Mouse (Mus musculus): ENCODE measurements around the gene Arid1b. TPM values are rescaled to one million over a fixed set of nuclear protein-coding genes. Genes with fewer than 3 reads are reported as not detected.

The Arid1b gene
- polyA plus RNA-seq, 1 experiment = 13.3 TPM

- H3K4me3 ChIP-seq (replicated peaks) = no peak overlapping the region
- no peaks in the 10 kb centered on the region for H3K9me3 ChIP-seq
- peaks cover 72% of the 10 kb centered on the region for H3K36me3 ChIP-seq (replicated peaks; ENCODE audit: low read length)
- H3K4me1 ChIP-seq = peaks cover 94% of the 10 kb centered on the region
- TF ChIP-seq FLI1 (IDR thresholded peaks at IDR 0.05; ENCODE audit: low read length) (no peak), GATA1 (IDR thresholded peaks at IDR 0.05; ENCODE audit: borderline replicate concordance, low read length) (no peak)
- H3K27me3 ChIP-seq (replicated peaks) = no peaks in the 10 kb centered on the region
Measured at GRCm38 (mm10) chr17:5329478-5329877, 335.3 kb downstream of the Arid1b start.

DNA sequence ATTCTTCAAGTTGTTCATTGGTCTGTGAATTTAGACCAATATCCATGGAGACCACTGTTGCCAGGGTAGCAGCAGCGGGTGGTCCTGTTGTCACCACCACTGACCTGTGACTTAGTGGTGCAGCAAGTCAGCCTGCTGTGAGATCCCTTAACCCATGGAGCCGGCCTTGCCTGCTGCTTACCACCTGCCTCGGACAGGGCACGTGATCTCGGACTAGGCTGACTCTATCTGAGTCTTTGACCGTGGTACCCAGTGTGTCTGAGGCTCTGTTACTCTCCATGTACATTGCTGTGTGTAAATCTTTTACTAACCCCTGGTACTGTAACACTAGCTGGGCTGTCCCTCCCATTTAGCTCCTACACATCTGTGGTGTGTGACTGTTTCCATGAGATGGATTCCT, 335.9 kb downstream of the Arid1b start:
- H3K4me1 ChIP-seq = peaks cover 91% of the 10 kb centered on the region
- no peaks in the 10 kb centered on the region for H3K27me3 ChIP-seq (replicated peaks)
- TF ChIP-seq FLI1 (IDR thresholded peaks at IDR 0.05; ENCODE audit: low read length) (no peak), GATA1 (IDR thresholded peaks at IDR 0.05; ENCODE audit: borderline replicate concordance, low read length) (no peak)
- no peaks in the 10 kb centered on the region for H3K9me3 ChIP-seq
- H3K36me3 ChIP-seq (replicated peaks; ENCODE audit: low read length) = peaks cover 76% of the 10 kb centered on the region
- H3K4me3 ChIP-seq (replicated peaks) = peak overlapping the region; percentile 72

- Histone ChIP-seq H3K9me3 (no peaks in the 10 kb centered on the region), H3K36me3 (replicated peaks; ENCODE audit: low read length) (peaks cover 77% of the 10 kb centered on the region)
- TF ChIP-seq FLI1 (IDR thresholded peaks at IDR 0.05; ENCODE audit: low read length) = no peak
- TF ChIP-seq GATA1 (IDR thresholded peaks at IDR 0.05; ENCODE audit: borderline replicate concordance, low read length) = no peak
Measured at GRCm38 (mm10) chr17:5330644-5331043, 336.5 kb downstream of the Arid1b start.

GRCm38 (mm10) chr17:5331387-5331786, 337.3 kb downstream of the Arid1b start:
- H3K36me3 ChIP-seq (replicated peaks; ENCODE audit: low read length) = peaks cover 80% of the 10 kb centered on the region
- no peak overlapping the region for H3K4me3 ChIP-seq (replicated peaks)
- no peaks in the 10 kb centered on the region for H3K27me3 ChIP-seq (replicated peaks)
- H3K9me3 ChIP-seq = no peaks in the 10 kb centered on the region
- TF ChIP-seq GATA1 (IDR thresholded peaks at IDR 0.05; ENCODE audit: borderline replicate concordance, low read length) = no peak
- no peak for TF ChIP-seq FLI1 (IDR thresholded peaks at IDR 0.05; ENCODE audit: low read length)
- peaks cover 80% of the 10 kb centered on the region for H3K4me1 ChIP-seq

More at GRCm38 (mm10) chr17:5330644-5331043, 336.5 kb downstream of the Arid1b start:
- no peaks in the 10 kb centered on the region for H3K27me3 ChIP-seq (replicated peaks)
- H3K4me3 ChIP-seq (replicated peaks) = no peak overlapping the region
- peaks cover 88% of the 10 kb centered on the region for H3K4me1 ChIP-seq

DNA sequence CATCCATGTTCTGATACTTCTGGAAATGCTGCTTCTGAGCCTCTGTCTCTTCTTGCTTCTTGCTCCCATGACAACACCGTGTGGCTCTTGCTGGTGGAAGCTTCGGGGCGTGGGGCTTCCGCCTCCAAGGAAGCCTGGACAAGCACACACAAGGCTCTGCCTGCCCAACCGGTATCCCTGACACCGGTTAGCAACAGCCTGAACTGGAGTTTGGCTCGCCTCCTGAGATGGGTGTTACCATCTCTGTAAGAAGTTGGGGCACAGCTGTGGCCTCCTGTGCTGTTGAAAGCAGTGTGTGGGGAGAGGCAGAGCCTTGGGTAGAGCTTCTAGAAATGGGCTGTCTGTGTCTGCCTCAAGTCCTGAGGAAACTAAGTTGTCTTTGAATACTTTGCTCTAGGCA, 340.4 kb downstream of the Arid1b start:
- Histone ChIP-seq H3K4me3 (replicated peaks) (no peak overlapping the region), H3K27me3 (replicated peaks) (no peaks in the 10 kb centered on the region), H3K36me3 (replicated peaks; ENCODE audit: low read length) (peaks cover 100% of the 10 kb centered on the region), H3K4me1 (peaks cover 62% of the 10 kb centered on the region), H3K9me3 (peaks cover 3% of the 10 kb centered on the region; the same call in 1 of the 2 replicates)
- TF ChIP-seq GATA1 (IDR thresholded peaks at IDR 0.05; ENCODE audit: borderline replicate concordance, low read length) = no peak
- TF ChIP-seq FLI1 (IDR thresholded peaks at IDR 0.05; ENCODE audit: low read length) = no peak

DNA sequence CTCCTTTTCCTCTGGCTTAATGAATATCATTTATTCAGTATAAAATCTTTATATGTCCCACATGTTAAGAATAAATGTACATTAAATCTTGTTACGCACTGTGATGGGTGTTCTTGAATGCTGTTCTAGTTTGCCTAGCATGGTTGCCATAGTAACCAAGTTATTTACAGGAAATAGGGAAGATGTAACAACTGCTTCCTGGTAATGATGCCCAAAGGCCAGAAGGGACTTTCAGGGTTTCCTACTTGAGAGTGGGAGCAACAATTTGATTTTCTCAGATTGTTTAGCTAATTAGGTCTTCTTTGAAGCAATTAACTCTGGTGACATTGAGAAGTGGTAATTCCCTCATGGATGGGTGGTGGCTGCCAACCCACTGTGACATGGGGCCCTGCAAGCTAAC, 350.3 kb downstream of the Arid1b start:
- no peak overlapping the region for H3K4me3 ChIP-seq (replicated peaks)

DNA sequence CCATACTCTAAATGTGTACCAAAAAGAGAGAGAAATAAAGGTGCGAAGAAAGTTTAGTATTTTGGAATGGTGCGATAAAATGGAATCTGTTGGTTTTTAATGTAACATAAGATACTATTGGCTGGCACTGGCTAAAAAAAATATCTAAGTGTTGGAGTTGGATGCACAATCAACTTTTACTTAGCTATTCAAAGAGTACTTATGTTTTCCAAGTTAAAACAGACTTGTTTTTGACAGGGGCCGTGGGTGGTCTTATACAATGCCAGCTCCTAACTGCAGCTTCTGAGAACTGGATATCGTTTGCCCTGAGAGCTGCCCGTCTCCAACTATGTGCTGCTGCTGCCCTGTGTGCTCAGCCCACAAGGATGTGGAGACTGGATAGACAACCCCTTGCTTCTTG, 351.7 kb downstream of the Arid1b start:
- Histone ChIP-seq H3K4me1 (peaks cover 60% of the 10 kb centered on the region), H3K9me3 (peaks cover 3% of the 10 kb centered on the region), H3K27me3 (replicated peaks) (no peaks in the 10 kb centered on the region), H3K4me3 (replicated peaks) (no peak overlapping the region), H3K36me3 (replicated peaks; ENCODE audit: low read length) (peaks cover 59% of the 10 kb centered on the region)
- TF ChIP-seq GATA1 (IDR thresholded peaks at IDR 0.05; ENCODE audit: borderline replicate concordance, low read length) (no peak), FLI1 (IDR thresholded peaks at IDR 0.05; ENCODE audit: low read length) (no peak)

More for the DNA sequence above, 350.3 kb downstream of the Arid1b start:
- TF ChIP-seq FLI1 (IDR thresholded peaks at IDR 0.05; ENCODE audit: low read length) (no peak), GATA1 (IDR thresholded peaks at IDR 0.05; ENCODE audit: borderline replicate concordance, low read length) (no peak)
- Histone ChIP-seq H3K9me3 (peaks cover 3% of the 10 kb centered on the region), H3K27me3 (replicated peaks) (no peaks in the 10 kb centered on the region), H3K36me3 (replicated peaks; ENCODE audit: low read length) (peaks cover 73% of the 10 kb centered on the region), H3K4me1 (peaks cover 68% of the 10 kb centered on the region)

- peaks cover 5% of the 10 kb centered on the region for H3K27me3 ChIP-seq (replicated peaks)
- peaks cover 50% of the 10 kb centered on the region for H3K4me1 ChIP-seq
- peaks cover 8% of the 10 kb centered on the region for H3K9me3 ChIP-seq
- no peak for TF ChIP-seq FLI1 (IDR thresholded peaks at IDR 0.05; ENCODE audit: low read length)
- no peak for TF ChIP-seq GATA1 (IDR thresholded peaks at IDR 0.05; ENCODE audit: borderline replicate concordance, low read length)
- H3K36me3 ChIP-seq (replicated peaks; ENCODE audit: low read length) = peaks cover 2% of the 10 kb centered on the region
- H3K4me3 ChIP-seq (replicated peaks) = peak overlapping the region; percentile 8
Measured at GRCm38 (mm10) chr17:5352901-5353300, 358.8 kb downstream of the Arid1b start.

DNA sequence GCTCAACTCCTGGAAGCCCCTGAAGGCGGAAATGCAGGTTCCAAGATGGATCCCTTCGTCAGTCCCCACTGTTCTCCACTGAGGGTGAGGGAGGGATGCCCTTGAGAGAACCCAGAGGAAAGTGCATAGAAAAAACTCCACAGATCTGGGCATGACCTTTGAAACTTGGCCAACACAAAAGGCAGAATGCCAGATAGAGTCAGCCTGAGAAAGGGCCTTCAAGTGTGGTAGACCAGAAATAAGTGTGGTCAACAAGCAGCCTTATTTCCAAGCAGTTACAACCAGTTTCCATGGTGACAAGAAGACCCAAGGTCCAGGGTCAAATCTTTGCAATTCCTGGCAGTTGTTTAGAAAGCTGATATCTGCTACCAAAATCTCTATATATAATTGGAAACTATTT, 366.6 kb downstream of the Arid1b start:
- no peaks in the 10 kb centered on the region for H3K36me3 ChIP-seq (replicated peaks; ENCODE audit: low read length)
- H3K4me1 ChIP-seq = peaks cover 24% of the 10 kb centered on the region
- H3K4me3 ChIP-seq (replicated peaks) = no peak overlapping the region
- H3K27me3 ChIP-seq (replicated peaks) = peaks cover 41% of the 10 kb centered on the region
- TF ChIP-seq GATA1 (IDR thresholded peaks at IDR 0.05; ENCODE audit: borderline replicate concordance, low read length) (no peak), FLI1 (IDR thresholded peaks at IDR 0.05; ENCODE audit: low read length) (no peak)
- peaks cover 11% of the 10 kb centered on the region for H3K9me3 ChIP-seq

GRCm38 (mm10) chr17:5365992-5366398, 371.9 kb downstream of the Arid1b start:
- Histone ChIP-seq H3K9me3 (peaks cover 22% of the 10 kb centered on the region), H3K4me1 (peaks cover 19% of the 10 kb centered on the region), H3K4me3 (replicated peaks) (no peak overlapping the region), H3K27me3 (replicated peaks) (peaks cover 31% of the 10 kb centered on the region), H3K36me3 (replicated peaks; ENCODE audit: low read length) (no peaks in the 10 kb centered on the region)
- TF ChIP-seq GATA1 (IDR thresholded peaks at IDR 0.05; ENCODE audit: borderline replicate concordance, low read length) (no peak), FLI1 (IDR thresholded peaks at IDR 0.05; ENCODE audit: low read length) (no peak)

DNA sequence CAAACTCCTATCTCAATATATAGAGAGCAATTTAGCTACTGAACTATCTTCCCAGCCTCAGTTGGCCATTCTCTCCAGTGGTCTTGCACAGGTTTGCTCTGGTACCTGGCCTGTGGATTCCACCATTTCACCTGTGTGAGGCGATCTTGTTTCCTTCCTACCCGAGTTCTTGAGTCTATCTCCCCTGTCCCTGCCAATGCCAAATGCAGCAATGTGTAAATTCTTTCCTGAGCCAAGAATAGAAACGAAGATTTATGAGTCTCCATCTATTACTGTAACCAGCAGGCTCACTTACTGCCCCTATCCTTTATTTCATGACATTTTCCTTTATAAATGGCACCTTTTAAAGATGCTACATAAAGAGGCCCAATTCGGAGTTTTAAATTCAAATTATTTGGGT, 376.9 kb downstream of the Arid1b start:
- TF ChIP-seq FLI1 (IDR thresholded peaks at IDR 0.05; ENCODE audit: low read length) = no peak
- TF ChIP-seq GATA1 (IDR thresholded peaks at IDR 0.05; ENCODE audit: borderline replicate concordance, low read length) = no peak
- H3K4me3 ChIP-seq (replicated peaks) = no peak overlapping the region
- H3K4me1 ChIP-seq = peaks cover 9% of the 10 kb centered on the region
- peaks cover 8% of the 10 kb centered on the region for H3K27me3 ChIP-seq (replicated peaks)
- H3K9me3 ChIP-seq = peaks cover 22% of the 10 kb centered on the region
- H3K36me3 ChIP-seq (replicated peaks; ENCODE audit: low read length) = no peaks in the 10 kb centered on the region

All from megakaryocyte, embryonic 14.5 days (primary cell).